Mouse (Mus musculus) neutrophil, adult 5-6 weeks (primary cell): ENCODE measurements at regions not wholly inside any gene's neighbourhood (a gene's known extent, or its start where the extent isn't known, plus 50 kb on each side); places are given as distances from the start of the nearest gene placed in this dataset.
"Not testable (repeated sequence)": the region's sequence is repeated elsewhere in the genome, so short reads cannot be mapped to it uniquely, and the experiment has no call there.

ENCODE experiments used
- ATAC-seq: fragments of 151-379, 151-347 bp; 2 replicates; pipeline ENCODE4 v1.8.0; 2017; ENCODE audit warnings: mild to moderate bottlenecking, moderate TSS enrichment; ENCODE audit not compliant: insufficient number of reproducible peaks, poor library complexity, low FRiP score, severe bottlenecking; ENCODE audit errors: extremely low read depth

GRCm38 (mm10) chr3:21149618-21150017 is 782.6 kb upstream of the Agtr1b start:
- no peak for ATAC-seq

GRCm38 (mm10) chr3:21128821-21129504 is 762.0 kb upstream of the Agtr1b start:
- ATAC-seq = peak; percentile 66

GRCm38 (mm10) chr3:21126191-21126590 is 759.2 kb upstream of the Agtr1b start:
- ATAC-seq = 0 out of 2 replicates have a peak, but pooled peaks have one; percentile 19

- ATAC-seq = no peak
Observed at GRCm38 (mm10) chr3:21118164-21118902, 751.4 kb upstream of the Agtr1b start.

GRCm38 (mm10) chr3:21111735-21112518 is 745.0 kb upstream of the Agtr1b start:
- ATAC-seq = no peak

- ATAC-seq = no peak
Observed at GRCm38 (mm10) chr3:21090206-21090605, 723.2 kb upstream of the Agtr1b start.

GRCm38 (mm10) chr3:21086426-21086825 is 719.4 kb upstream of the Agtr1b start:
- ATAC-seq = no peak

GRCm38 (mm10) chr3:21077548-21077947 is 710.6 kb upstream of the Agtr1b start:
- ATAC-seq = no peak

GRCm38 (mm10) chr3:21053337-21053736 is 686.4 kb upstream of the Agtr1b start:
- ATAC-seq = not testable (repeated sequence)

GRCm38 (mm10) chr3:21049365-21049764 is 682.4 kb upstream of the Agtr1b start:
- not testable (repeated sequence) for ATAC-seq

GRCm38 (mm10) chr3:21045981-21046380 is 679.0 kb upstream of the Agtr1b start:
- ATAC-seq = no peak

- ATAC-seq = no peak
Observed at GRCm38 (mm10) chr3:21025876-21026275, 658.9 kb upstream of the Agtr1b start.

- ATAC-seq = no peak
Observed at GRCm38 (mm10) chr3:21020946-21021345, 654.0 kb upstream of the Agtr1b start.

- ATAC-seq = no peak
Observed at GRCm38 (mm10) chr3:21020297-21020696, 653.3 kb upstream of the Agtr1b start.

- ATAC-seq = no peak
Observed at GRCm38 (mm10) chr3:21009650-21010049, 642.7 kb upstream of the Agtr1b start.

GRCm38 (mm10) chr3:20998295-20998694 is 631.3 kb upstream of the Agtr1b start:
- ATAC-seq = no peak

GRCm38 (mm10) chr3:20989486-20989970 is 622.6 kb upstream of the Agtr1b start:
- ATAC-seq = no peak

- ATAC-seq = no peak
Observed at GRCm38 (mm10) chr3:20986942-20987341, 620.0 kb upstream of the Agtr1b start.

- ATAC-seq = no peak
Observed at GRCm38 (mm10) chr3:20986377-20986727, 619.4 kb upstream of the Agtr1b start.
